Mouse (Mus musculus) kidney, adult 2 months (tissue): ENCODE data around the gene Slc10a3. TPM values are rescaled to one million over a fixed set of nuclear protein-coding genes. Genes with fewer than 3 reads are reported as not detected.
"Not testable (repeated sequence)": the region's sequence is repeated elsewhere in the genome, so short reads cannot be mapped to it uniquely, and the experiment has no call there.

Experiments used
- DNase-seq: peaks from one replicate; pipeline ENCODE4 v3.0.0; 2021
- H3K27ac ChIP-seq: fragments of 200-500 bp; 2 replicates; pipeline ENCODE4 v1.5.1; 2012; ENCODE audit warnings: low read depth, low read length, control low read depth, inconsistent platforms; ENCODE audit not compliant: insufficient read depth
- H3K27me3 ChIP-seq: fragments of 200-500 bp; replicated peaks from 2 replicates; pipeline ENCODE4 v1.6.1; 2012; ENCODE audit warnings: mild to moderate bottlenecking, moderate library complexity, low read length, inconsistent platforms; ENCODE audit not compliant: control insufficient read depth, insufficient read depth
- H3K36me3 ChIP-seq: fragments of 200-500 bp; 2 replicates; pipeline ENCODE4 v1.6.1; 2012; ENCODE audit warnings: mild to moderate bottlenecking, moderate library complexity, low read length, inconsistent platforms; ENCODE audit not compliant: control insufficient read depth, insufficient read depth
- H3K4me1 ChIP-seq: fragments of 200-500 bp; 2 replicates; pipeline ENCODE4 v1.6.1; 2011; ENCODE audit warnings: low read length; ENCODE audit not compliant: control insufficient read depth, insufficient read depth
- H3K4me3 ChIP-seq: fragments of 200-500 bp; 2 replicates; pipeline ENCODE4 v1.5.1; 2011; ENCODE audit warnings: mild to moderate bottlenecking, low read depth, low read length, control low read depth; ENCODE audit not compliant: insufficient read depth
- CTCF ChIP-seq: fragments of 200-500 bp; conservative IDR thresholded peaks from 2 replicates; pipeline ENCODE4 v1.5.1; 2011; ENCODE audit warnings: low read depth, mild to moderate bottlenecking, control low read depth, low read length, moderate library complexity, mixed read lengths; ENCODE audit not compliant: insufficient read depth, insufficient read length
- POLR2A ChIP-seq: fragments of 200-500 bp; IDR thresholded peaks from one replicate; pipeline ENCODE4 v1.6.1; 2011; ENCODE audit warnings: low read depth, low read length, control low read depth
- WGBS: fragments of 180-500 bp; shearing (Covaris S2); methylation state at CpG from one replicate; pipeline ENCODE4 v1.1.7; 2018; 5-methylcytosine and 5-hydroxymethylcytosine counted together
- polyA plus RNA-seq: library from polyadenylated mRNA; depleted of rRNA; stranded (reverse); fragments of >200 nt; gene quantifications from 2 replicates; pipeline ENCODE4 v1.2.3, GENCODE M21; 2012

Gene Slc10a3
- polyA plus RNA-seq, 1 experiment = 13.9 TPM

GRCm38 (mm10) chrX:74368209-74368909 is 4.8 kb downstream of the Slc10a3 start:
- 1% methylated on average over 47 of the region's 49 CpGs for WGBS
- peak overlapping the region; percentile 80 for H3K4me3 ChIP-seq
- no peak for TF ChIP-seq POLR2A
- TF ChIP-seq CTCF = no peak

GRCm38 (mm10) chrX:74367512-74367911 is 5.6 kb downstream of the Slc10a3 start:
- 47% methylated on average over 10 of the region's 10 CpGs for WGBS
- H3K27me3 ChIP-seq = no peaks in the 10 kb centered on the region
- peaks cover 9% of the 10 kb centered on the region; the same call in 1 of the 2 replicates for H3K4me1 ChIP-seq
- DNase-seq = no peak
- H3K27ac ChIP-seq = peak overlapping the region; percentile 74
- no peaks in the 10 kb centered on the region for H3K36me3 ChIP-seq
- TF ChIP-seq POLR2A = no peak
- TF ChIP-seq CTCF = no peak
- H3K4me3 ChIP-seq = peak overlapping the region; percentile 80

More at GRCm38 (mm10) chrX:74368209-74368909, 4.8 kb downstream of the Slc10a3 start:
- H3K27me3 ChIP-seq = no peaks in the 10 kb centered on the region
- peak; percentile 87 for DNase-seq
- H3K4me1 ChIP-seq = peaks cover 9% of the 10 kb centered on the region; the same call in 1 of the 2 replicates
- no peaks in the 10 kb centered on the region for H3K36me3 ChIP-seq
- peak overlapping the region; percentile 74 for H3K27ac ChIP-seq

GRCm38 (mm10) chrX:74359171-74359570 is 14.0 kb downstream of the Slc10a3 start:
- no peak for TF ChIP-seq POLR2A
- no peak for TF ChIP-seq CTCF
- no peaks in the 10 kb centered on the region for H3K4me1 ChIP-seq
- H3K36me3 ChIP-seq = no peaks in the 10 kb centered on the region
- WGBS = 35% methylated on average over 11 of the region's 11 CpGs
- no peak overlapping the region for H3K4me3 ChIP-seq
- no peaks in the 10 kb centered on the region for H3K27me3 ChIP-seq
- DNase-seq = peak; percentile 51
- H3K27ac ChIP-seq = no peak overlapping the region; the same call in 1 of the 2 replicates

GRCm38 (mm10) chrX:74357069-74357468 is 16.1 kb downstream of the Slc10a3 start:
- 80% methylated on average over 3 of the region's 3 CpGs for WGBS

DNA sequence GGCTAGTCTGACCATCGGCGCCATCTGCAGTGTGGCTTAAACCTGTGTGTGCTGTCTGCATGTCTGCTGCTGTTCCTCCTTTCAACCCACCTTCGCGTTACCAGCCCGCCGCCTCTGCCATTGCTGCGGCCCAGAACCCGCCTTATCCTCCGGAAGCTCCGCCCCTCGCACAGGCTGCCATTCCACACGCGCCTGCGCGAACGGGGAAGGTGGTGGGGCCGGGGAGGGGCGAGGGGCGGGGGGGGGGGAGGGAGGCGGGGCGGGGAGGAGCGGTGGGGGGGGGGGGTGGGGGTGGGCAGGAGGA is 19.7 kb downstream of the Slc10a3 start, which contains the start of gene Lage3:
Gene Lage3, minus strand, starts transcription at position 152 of the 304 bp plus-strand sequence.
- Histone ChIP-seq H3K4me3 (peak within 1 kb of the TSS; percentile 67), H3K27me3 (no peaks in the 10 kb centered on the region), H3K27ac (peak within 1 kb of the TSS; percentile 27; the same call in 1 of the 2 replicates), H3K36me3 (no peaks in the 10 kb centered on the region), H3K4me1 (no peaks in the 10 kb centered on the region)
- TF ChIP-seq POLR2A (peak; percentile 45), CTCF (no peak)
- peak; percentile 89 for DNase-seq
- 0% methylated on average over 14 of the region's 22 CpGs for WGBS

More at GRCm38 (mm10) chrX:74357069-74357468, 16.1 kb downstream of the Slc10a3 start:
- H3K4me3 ChIP-seq, H3K4me1 ChIP-seq, H3K27ac ChIP-seq, DNase-seq, H3K36me3 ChIP-seq, H3K27me3 ChIP-seq: not testable (repeated sequence)

- no peak for TF ChIP-seq POLR2A
- no peak for TF ChIP-seq CTCF
- 4% methylated on average over 13 of the region's 13 CpGs for whole genome bisulfite sequencing
- DNase-seq = no peak
- Histone ChIP-seq H3K27ac (peak overlapping the region; percentile 27; the same call in 1 of the 2 replicates), H3K4me1 (no peaks in the 10 kb centered on the region), H3K27me3 (no peaks in the 10 kb centered on the region), H3K36me3 (no peaks in the 10 kb centered on the region), H3K4me3 (peak overlapping the region; percentile 67)
Measured at GRCm38 (mm10) chrX:74352645-74353466, 20.3 kb downstream of the Slc10a3 start.
